Mouse (Mus musculus): ENCODE measurements around the gene Ccdc187. TPM values are rescaled to one million over a fixed set of nuclear protein-coding genes. Genes with fewer than 3 reads are reported as not detected.

Gene Ccdc187
- polyA plus RNA-seq, 1 experiment from 2014 or later: 0.05 TPM

- Histone ChIP-seq H3K4me2 (no peak within 1 kb of the TSS), H3K27ac (ENCODE audit: poor library complexity, severe bottlenecking) (no peak within 1 kb of the TSS), H3K27me3 (replicated peaks) (peaks cover 52% of the 10 kb centered on the region), H3K9me3 (replicated peaks) (peaks cover 8% of the 10 kb centered on the region), H3K4me1 (replicated peaks) (peaks cover 8% of the 10 kb centered on the region; the same call in 1 of the 2 replicates), H3K9ac (no peak within 1 kb of the TSS), H3K36me3 (peaks cover 27% of the 10 kb centered on the region), H3K4me3 (no peak within 1 kb of the TSS)
- 4% methylated on average over 19 of the region's 19 CpGs for WGBS
- ATAC-seq (ENCODE audit: insufficient number of reproducible peaks, low FRiP score): peak; percentile 78
These were observed 86.1 kb downstream of the Ccdc187 start, which contains the start of gene Lhx3 for GRCm38 (mm10) chr2:26208126-26208789. TSS of gene Lhx3 (minus strand) at chr2:26208289.

DNA sequence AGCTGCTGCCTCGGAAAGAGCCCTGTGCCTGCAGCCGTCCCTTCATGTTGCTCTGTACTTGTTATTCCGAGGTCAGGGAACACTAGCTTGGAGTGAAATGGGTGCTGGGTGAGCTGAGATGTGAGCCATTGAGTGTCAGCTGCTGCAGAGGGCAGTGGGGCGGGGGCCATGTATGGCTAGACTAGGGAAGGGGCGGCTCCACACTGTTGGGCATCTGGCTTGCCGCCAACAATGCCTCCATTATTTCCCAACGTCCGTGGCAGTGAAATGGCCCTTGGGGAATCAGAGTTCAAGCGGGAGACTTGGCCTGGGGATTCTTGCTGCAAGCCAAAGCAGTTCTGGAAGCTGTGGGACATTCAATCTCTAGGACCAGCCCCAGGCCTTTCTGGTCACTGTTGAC lies 86.8 kb downstream of the Ccdc187 start:
- Histone ChIP-seq H3K27me3 (replicated peaks) (peaks cover 59% of the 10 kb centered on the region), H3K4me1 (replicated peaks) (peaks cover 11% of the 10 kb centered on the region; the same call in 1 of the 2 replicates), H3K36me3 (peaks cover 25% of the 10 kb centered on the region), H3K4me2 (no peak overlapping the region), H3K4me3 (no peak overlapping the region), H3K9me3 (replicated peaks) (peaks cover 8% of the 10 kb centered on the region), H3K9ac (no peak overlapping the region), H3K27ac (ENCODE audit: poor library complexity, severe bottlenecking) (no peak overlapping the region)
- WGBS: 13% methylated on average over 9 of the region's 9 CpGs
- no peak; the same call in 1 of the 2 replicates for ATAC-seq (ENCODE audit: insufficient number of reproducible peaks, low FRiP score)

DNA sequence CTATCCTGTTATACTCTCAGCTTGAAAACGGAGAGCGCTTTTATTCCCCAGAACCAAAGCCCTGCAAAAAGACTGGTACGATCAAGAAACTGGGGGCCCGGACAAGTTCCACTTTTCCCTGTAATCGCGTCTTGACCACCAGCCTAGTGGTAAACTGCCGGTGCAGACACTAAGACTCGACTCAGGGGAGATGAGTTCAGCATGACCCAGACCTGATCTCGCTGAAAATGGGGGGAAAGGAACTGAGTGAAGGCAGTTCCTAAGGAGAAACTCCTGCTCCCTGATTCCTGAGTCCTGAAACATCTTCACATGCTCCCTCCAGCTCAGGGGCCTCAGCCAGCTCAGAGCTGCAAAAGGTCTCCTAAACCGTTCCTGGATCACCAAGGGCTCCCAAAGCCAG lies 88.6 kb downstream of the Ccdc187 start:
- WGBS: 14% methylated on average over 10 of the region's 10 CpGs
- ATAC-seq (ENCODE audit: insufficient number of reproducible peaks, low FRiP score): no peak
- H3K27ac ChIP-seq (ENCODE audit: poor library complexity, severe bottlenecking): no peak overlapping the region
- no peak overlapping the region; the same call in 1 of the 2 replicates for H3K4me3 ChIP-seq
- no peak overlapping the region for H3K9ac ChIP-seq
- peaks cover 19% of the 10 kb centered on the region for H3K4me1 ChIP-seq (replicated peaks)
- peaks cover under 1% of the 10 kb centered on the region; the same call in 1 of the 2 replicates for H3K9me3 ChIP-seq (replicated peaks)
- H3K4me2 ChIP-seq: no peak overlapping the region
- peaks cover 7% of the 10 kb centered on the region for H3K36me3 ChIP-seq
- peaks cover 77% of the 10 kb centered on the region for H3K27me3 ChIP-seq (replicated peaks)

- Histone ChIP-seq H3K27me3 (replicated peaks) (peaks cover 83% of the 10 kb centered on the region), H3K4me2 (no peak overlapping the region), H3K4me3 (no peak overlapping the region), H3K9ac (no peak overlapping the region), H3K4me1 (replicated peaks) (peaks cover 19% of the 10 kb centered on the region), H3K27ac (ENCODE audit: poor library complexity, severe bottlenecking) (no peak overlapping the region), H3K36me3 (peaks cover 1% of the 10 kb centered on the region), H3K9me3 (replicated peaks) (no peaks in the 10 kb centered on the region)
- ATAC-seq (ENCODE audit: insufficient number of reproducible peaks, low FRiP score): no peak
- WGBS: 2% methylated on average over 16 of the region's 16 CpGs
These were observed 89.2 kb downstream of the Ccdc187 start for GRCm38 (mm10) chr2:26205126-26205525.

- H3K9ac ChIP-seq: no peak overlapping the region
- H3K9me3 ChIP-seq (replicated peaks): no peaks in the 10 kb centered on the region
- H3K27ac ChIP-seq (ENCODE audit: poor library complexity, severe bottlenecking): no peak overlapping the region
- H3K36me3 ChIP-seq: no peaks in the 10 kb centered on the region
- H3K4me2 ChIP-seq: 0 out of 2 replicates have a peak overlapping the region, but pooled peaks have one; percentile 8
- H3K4me3 ChIP-seq: no peak overlapping the region
- WGBS: 2% methylated on average over 36 of the region's 36 CpGs
- H3K4me1 ChIP-seq (replicated peaks): peaks cover 26% of the 10 kb centered on the region
- peaks cover 100% of the 10 kb centered on the region for H3K27me3 ChIP-seq (replicated peaks)
- ATAC-seq (ENCODE audit: insufficient number of reproducible peaks, low FRiP score): no peak
These were observed 91.4 kb downstream of the Ccdc187 start for GRCm38 (mm10) chr2:26202849-26203475.

DNA sequence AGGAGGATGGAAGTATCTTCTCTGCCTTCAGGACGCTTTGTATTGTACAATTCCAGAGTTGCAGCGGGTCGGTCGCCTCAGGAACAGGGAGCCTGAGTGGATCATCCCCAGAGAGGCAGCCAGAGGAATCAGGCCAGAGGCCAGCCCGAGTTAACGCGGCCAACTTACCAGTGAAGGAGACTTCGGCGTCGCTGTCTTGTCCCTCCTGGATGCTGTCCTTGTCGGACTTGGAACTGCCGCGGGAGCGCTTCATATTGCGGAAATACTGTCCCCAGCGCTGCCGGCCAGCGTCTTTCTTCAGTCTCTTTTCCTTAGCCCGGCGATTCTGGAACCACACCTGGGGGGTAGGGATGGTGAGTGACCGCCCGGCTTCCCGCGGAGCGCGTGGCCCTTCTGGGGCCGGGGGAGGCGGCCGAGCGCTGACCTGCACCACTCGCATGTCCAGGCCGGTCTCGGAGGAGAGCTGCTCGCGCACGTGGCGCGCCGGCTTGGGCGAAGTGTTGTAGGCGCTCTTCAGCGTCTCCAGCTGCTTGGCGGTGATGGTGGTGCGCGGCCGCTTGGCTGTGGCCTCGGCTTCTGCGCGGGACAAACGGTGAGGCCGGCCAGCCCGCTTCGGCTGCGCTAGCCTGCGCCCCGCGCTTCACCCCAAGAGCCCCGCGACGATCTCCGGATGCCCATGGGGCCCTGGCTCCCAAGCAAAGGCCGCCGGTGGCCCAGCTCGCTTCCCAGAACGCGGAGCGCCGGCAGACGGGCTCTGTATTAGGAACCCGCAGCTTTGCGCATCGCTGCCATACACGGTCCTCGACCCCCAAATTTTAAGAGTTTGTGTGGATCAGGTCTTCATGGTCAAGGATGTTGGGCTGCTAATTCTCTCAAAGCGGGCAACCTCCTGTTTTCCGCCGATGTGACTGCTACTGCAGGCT lies 92.2 kb downstream of the Ccdc187 start:
- no peak overlapping the region for H3K27ac ChIP-seq (ENCODE audit: poor library complexity, severe bottlenecking)
- H3K36me3 ChIP-seq: no peaks in the 10 kb centered on the region
- peaks cover 100% of the 10 kb centered on the region for H3K27me3 ChIP-seq (replicated peaks)
- peak overlapping the region; percentile 14 for H3K4me3 ChIP-seq
- H3K9ac ChIP-seq: no peak overlapping the region
- peaks cover 30% of the 10 kb centered on the region for H3K4me1 ChIP-seq (replicated peaks)
- H3K9me3 ChIP-seq (replicated peaks): no peaks in the 10 kb centered on the region
- peak overlapping the region; percentile 51 for H3K4me2 ChIP-seq
- under 1% methylated on average over 77 of the region's 77 CpGs for WGBS
- no peak for ATAC-seq (ENCODE audit: insufficient number of reproducible peaks, low FRiP score)

DNA sequence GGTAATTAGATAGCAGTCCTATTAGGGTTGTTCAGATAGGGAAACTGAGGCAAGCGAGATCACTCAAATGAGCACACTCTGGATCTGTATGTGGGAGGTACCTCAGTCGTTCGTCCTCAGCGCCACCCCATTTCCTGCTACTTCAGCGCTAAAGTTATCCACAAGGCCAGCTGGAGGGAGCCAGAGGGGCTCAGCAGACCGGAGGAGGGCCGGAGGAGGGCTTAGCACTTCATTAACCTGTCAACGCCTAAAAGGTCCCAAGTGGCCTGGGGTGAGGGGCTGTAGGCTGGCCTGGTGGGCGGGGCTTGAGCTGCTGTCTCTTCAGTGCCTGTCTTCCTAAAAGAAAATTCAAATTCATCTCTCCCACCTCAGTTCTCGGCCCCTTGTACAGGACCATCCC lies 95.9 kb downstream of the Ccdc187 start:
- H3K4me3 ChIP-seq: peak overlapping the region; percentile 22
- H3K36me3 ChIP-seq: no peaks in the 10 kb centered on the region
- no peak overlapping the region for H3K27ac ChIP-seq (ENCODE audit: poor library complexity, severe bottlenecking)
- H3K27me3 ChIP-seq (replicated peaks): peaks cover 99% of the 10 kb centered on the region
- ATAC-seq (ENCODE audit: insufficient number of reproducible peaks, low FRiP score): 0 out of 2 replicates have a peak, but pooled peaks have one; percentile 28
- H3K9me3 ChIP-seq (replicated peaks): no peaks in the 10 kb centered on the region
- peak overlapping the region; percentile 58 for H3K4me2 ChIP-seq
- no peak overlapping the region for H3K9ac ChIP-seq
- H3K4me1 ChIP-seq (replicated peaks): peaks cover 28% of the 10 kb centered on the region
- under 1% methylated on average over 10 of the region's 10 CpGs for WGBS

DNA sequence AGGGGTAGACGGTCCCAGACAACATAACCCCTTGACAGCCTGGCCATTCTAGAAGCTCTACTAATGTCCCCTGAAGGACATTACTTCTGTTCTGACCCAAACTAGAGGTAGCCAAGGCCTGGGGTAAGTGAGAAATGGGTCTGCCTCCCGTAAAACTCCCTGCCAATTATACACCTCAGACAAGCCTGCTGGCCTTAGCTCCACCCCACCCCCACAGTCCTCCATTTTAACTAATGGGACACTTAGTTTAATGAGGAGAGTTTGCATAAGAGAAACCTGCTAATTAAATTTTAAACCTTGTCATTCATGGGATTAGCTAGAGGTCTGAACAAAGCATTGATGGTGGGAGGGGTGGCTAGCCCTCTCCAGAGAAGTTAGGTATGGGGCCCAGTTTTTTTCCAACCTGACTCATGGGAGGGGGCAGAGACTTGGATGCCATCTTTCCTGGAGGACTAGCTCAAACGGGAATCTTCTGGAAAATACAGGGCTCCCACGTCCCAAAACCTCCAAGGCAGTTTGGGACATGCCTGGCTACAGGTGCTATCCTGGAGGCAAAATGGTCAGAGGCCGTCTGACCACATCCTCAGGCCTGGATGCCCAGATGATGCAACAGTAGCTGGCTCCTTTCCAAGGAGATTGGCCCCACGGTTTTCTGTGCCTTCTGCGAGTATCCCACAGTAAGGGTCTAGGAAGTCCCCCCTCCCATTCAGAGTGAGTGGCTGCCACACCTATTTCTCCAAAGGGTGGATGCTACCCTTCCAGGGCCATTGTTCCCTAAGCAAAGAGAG lies 99.6 kb downstream of the Ccdc187 start:
- peaks cover 92% of the 10 kb centered on the region for H3K27me3 ChIP-seq (replicated peaks)
- H3K9ac ChIP-seq: no peak overlapping the region
- no peak for ATAC-seq (ENCODE audit: insufficient number of reproducible peaks, low FRiP score)
- H3K4me3 ChIP-seq: no peak overlapping the region
- H3K4me1 ChIP-seq (replicated peaks): peaks cover 17% of the 10 kb centered on the region
- no peak overlapping the region for H3K4me2 ChIP-seq
- no peaks in the 10 kb centered on the region for H3K9me3 ChIP-seq (replicated peaks)
- H3K27ac ChIP-seq (ENCODE audit: poor library complexity, severe bottlenecking): no peak overlapping the region
- 41% methylated on average over 7 of the region's 7 CpGs for WGBS
- H3K36me3 ChIP-seq: no peaks in the 10 kb centered on the region
